Mouse (Mus musculus) erythroblast, adult 5-6 weeks (primary cell): ENCODE results near the gene Cntnap5c. TPM values are rescaled to one million over a fixed set of nuclear protein-coding genes. Genes with fewer than 3 reads are reported as not detected.

Source experiments
- total RNA-seq, 2 experiments: library from RNA; stranded (forward) in 1 of 2; stranded (reverse) in 1 of 2; fragments of 150-400 nt in 1 of 2; fragments of 200-764, 138-1000 nt in 1 of 2; gene quantifications; 2 replicates each; pipeline versions ENCODE4 v1.2.3 to v1.2.4; 2015 to 2017; ENCODE audit warnings: low replicate concordance in 2 of 2

The Cntnap5c gene
- total RNA-seq, 2 experiments from 2014 or later = not detected

Other genes with a start within 250 kb of the Cntnap5c start
- not detected in 2 replicates for gene Vmn2r120, start 224.1 kb upstream of the Cntnap5c start, total RNA-seq (2015; ENCODE audit: low replicate concordance)
- under 0.01 TPM in 1 of 2 replicates, not detected in the other for gene Vmn2r120, start 224.1 kb upstream of the Cntnap5c start, total RNA-seq (2017; ENCODE audit: low replicate concordance)
- gene Gm21834, start 27.4 kb upstream of the Cntnap5c start, total RNA-seq (2015; ENCODE audit: low replicate concordance) = not detected in 2 replicates
- gene Gm21834, start 27.4 kb upstream of the Cntnap5c start, total RNA-seq (2017; ENCODE audit: low replicate concordance) = not detected in 2 replicates